Mouse (Mus musculus) gastrocnemius, adult 8-10 months (tissue): ENCODE results near the gene Gnb1. TPM values are rescaled to one million over a fixed set of nuclear protein-coding genes. Genes with fewer than 3 reads are reported as not detected.
"Not testable (repeated sequence)": the region's sequence is repeated elsewhere in the genome, so short reads cannot be mapped to it uniquely, and the experiment has no call there.

Experiments
- DNase-seq, 2 experiments: peaks; one replicate each; pipeline ENCODE4 v3.0.0; 2022; ENCODE audit warnings: low spot score in 2 of 2
- total RNA-seq, 4 experiments: library from RNA; stranded (reverse); gene quantifications; 2 replicates each; pipeline ENCODE4 v1.2.4; 2022

Gnb1 gene
- total RNA-seq, result 10 to 100 TPM; 44.1 to 58.4 (median 47.3) TPM

DNA sequence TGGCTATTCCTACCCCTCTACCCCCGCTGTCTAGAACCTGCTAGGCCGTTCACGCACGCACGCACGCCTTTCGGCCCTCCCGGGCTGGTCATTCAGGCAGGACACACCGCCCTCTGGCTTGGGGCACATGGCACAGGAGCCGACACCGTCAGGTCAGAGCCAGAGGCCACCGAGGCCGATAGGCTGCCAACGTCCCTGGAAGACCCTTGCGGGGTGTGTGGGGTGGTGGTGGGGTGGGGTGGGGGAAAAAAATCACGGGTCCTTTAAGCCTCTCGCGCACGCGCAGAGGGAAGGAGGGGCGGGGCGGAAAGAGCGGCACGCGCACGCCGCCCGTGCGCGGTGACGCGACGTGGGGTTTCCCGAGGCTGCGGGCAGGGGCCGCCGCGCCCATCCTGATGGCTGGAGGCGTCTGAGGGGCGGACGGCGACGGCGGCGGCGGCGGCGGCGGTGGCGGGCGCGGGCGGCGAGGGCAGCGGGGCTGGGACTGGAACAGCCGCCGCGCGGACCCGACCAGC is at the start of gene Gnb1:
Gene Gnb1, plus strand, starts transcription at position 372 of the 515 bp plus-strand sequence.
- peak; percentile 89 for DNase-seq

DNA sequence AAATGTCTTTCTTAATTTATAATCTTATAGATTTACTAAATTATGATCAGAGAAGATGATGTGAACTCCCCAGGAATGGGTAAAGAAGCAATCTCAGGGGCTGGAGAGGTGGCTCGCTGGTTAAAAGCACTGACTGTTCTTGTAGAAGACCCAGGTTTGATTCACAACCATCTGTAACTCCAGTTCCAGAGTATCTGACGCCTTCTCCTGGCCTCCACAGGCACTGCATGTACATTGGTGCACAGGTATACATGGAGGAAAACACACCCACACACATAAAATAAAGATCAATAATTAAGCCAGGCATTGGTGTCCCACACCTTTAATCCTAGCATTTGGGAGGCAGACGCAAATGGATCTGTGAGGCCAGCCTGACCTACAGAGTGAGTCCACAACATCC is 48.4 kb upstream of the Gnb1 start:
- DNase-seq, result no peak

DNA sequence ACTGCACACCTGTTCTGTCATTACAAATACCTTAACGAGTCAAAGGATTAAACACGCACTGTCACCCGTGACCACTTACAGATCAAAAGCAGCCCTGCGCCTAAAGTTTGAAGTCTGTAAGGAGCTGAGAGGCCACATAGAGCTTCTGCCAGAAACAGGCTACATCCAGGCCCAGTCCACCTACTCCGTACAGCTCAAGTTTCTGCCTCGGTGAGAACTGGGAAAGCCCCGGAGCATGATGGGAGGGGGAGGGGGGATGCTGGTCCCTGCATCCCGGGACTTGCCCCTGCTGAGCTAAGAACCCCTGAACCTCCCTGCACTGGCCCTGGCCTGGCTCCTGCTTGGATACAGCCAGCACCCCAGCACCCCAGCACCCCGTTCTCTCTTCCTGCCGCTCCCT is 39.6 kb upstream of the Gnb1 start:
- DNase-seq, result no peak

GRCm38 (mm10) chr4:155458575-155458974 is 32.6 kb upstream of the Gnb1 start:
- DNase-seq, result no peak

GRCm38 (mm10) chr4:155463050-155463449 is 28.1 kb upstream of the Gnb1 start:
- no peak for DNase-seq

GRCm38 (mm10) chr4:155463611-155464010 is 27.6 kb upstream of the Gnb1 start:
- DNase-seq, result no peak

DNA sequence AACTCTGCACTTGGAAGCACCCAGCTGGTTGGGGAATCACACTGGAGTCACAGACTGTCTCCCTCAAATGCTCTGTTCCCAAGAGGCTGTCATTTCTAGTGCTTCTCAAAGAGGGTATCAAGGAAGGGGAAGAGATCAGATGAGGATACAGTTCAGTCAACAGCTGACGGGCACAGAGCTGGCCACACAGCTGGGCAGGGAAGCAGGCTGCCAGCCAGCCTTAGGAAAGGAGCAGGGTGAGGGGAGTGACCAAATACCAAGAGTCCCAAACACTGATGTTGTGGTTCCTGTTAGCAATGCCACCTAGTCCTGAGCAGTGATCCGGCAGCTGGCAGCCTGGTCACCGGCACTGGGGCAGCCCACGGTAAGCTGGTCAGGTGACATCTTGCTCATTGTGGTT is 27.1 kb upstream of the Gnb1 start:
- DNase-seq, result no peak

GRCm38 (mm10) chr4:155465607-155466006 is 25.6 kb upstream of the Gnb1 start:
- no peak for DNase-seq

- no peak for DNase-seq
These were observed 25.1 kb upstream of the Gnb1 start for GRCm38 (mm10) chr4:155466080-155466479.

DNA sequence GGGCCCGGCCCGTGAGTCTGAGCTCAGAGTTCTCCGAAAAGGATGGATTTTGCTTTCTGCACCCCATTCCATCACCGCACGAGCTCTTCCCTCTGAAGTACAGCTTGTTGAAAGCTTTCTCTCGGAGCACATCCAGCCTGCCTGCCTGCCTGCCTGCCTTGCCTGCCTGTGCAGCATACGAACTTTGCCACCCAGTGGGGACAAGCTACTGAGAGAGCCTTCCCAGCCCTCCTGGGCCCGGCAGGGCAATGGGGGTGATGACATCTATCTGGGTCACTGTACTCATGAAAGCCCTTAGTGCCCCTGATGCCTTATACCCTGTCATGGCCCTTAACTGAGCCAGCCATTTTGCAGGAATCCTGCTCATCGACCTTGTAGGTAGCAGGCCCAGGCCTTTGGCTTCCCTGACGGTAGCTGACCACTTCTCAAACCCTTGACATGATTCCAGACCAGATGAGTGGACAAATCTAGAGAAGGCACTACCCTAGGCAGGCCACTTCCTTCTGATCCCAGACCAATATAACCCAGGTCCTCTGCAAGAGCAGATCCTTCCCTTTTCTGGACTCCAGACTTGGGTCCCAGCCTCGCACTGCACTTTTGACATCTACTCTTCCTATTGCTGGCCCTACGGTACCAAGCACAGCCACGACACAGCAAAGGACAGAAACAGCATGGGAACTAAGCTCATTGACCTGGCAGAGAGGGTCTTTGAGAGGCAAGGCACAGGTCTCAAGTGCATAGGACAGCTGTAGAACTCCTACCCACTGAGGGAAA is 23.7 kb upstream of the Gnb1 start:
- no peak for DNase-seq

- DNase-seq, result peak; percentile 74 to 81
These were observed 22.2 kb upstream of the Gnb1 start, which contains the start of gene Tmem52 for GRCm38 (mm10) chr4:155468952-155469351. TSS of gene Tmem52 (plus strand) at chr4:155469114.

GRCm38 (mm10) chr4:155469590-155470262 is 21.4 kb upstream of the Gnb1 start:
- peak; percentile 84 to 88 for DNase-seq

DNA sequence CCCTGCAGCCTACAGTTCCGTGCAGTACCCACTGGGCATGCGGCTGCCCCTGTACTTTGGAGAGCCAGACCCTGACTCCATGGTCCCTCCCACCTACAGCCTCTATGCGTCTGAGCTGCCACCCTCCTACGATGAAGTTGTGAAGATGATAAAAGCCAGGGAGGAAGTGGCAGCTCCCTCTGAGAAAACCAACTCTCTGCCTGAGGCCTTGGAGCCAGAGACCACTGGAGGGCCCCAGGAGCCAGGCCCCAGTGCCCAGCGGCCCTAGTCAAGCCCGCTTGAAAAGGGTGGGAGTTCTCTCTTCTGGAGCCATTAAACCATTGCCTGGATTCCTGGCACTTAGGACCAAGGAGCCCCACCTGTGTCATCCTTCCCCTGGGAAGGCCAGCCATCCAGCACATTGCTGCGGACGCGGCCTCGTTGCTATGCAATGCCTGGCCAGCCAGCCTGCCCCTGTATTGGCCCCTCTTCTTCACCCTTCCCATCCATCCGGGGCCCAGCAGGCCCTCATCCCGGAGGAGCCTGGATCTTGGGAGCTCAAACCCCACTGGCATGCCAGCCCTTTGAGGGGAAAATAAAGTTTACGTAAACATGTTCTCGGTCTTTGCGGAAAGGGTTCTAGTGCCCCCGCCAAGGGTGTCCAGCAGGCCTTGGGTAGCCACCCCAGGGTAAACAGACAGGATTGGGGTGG is 20.8 kb upstream of the Gnb1 start:
- no peak for DNase-seq

DNA sequence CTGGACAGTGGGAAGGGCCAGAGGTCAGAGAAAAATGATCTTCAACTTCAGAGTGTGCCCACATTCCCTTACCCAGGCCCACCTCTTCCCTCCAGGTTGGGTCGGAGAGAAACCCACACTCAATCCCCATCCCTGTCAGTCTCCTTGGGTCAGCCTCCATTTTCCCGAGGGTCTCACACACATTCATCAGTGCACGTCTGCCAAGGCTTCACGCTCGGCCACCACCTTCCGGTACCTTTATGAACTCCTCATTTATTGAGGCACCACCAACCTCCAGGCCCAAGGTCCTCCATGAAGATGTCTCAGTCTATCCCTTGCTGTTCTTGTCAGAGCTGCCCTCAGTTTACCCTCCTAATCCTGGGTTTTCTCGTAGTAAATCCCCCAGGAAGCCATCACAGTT is 20.2 kb upstream of the Gnb1 start:
- no peak for DNase-seq

DNA sequence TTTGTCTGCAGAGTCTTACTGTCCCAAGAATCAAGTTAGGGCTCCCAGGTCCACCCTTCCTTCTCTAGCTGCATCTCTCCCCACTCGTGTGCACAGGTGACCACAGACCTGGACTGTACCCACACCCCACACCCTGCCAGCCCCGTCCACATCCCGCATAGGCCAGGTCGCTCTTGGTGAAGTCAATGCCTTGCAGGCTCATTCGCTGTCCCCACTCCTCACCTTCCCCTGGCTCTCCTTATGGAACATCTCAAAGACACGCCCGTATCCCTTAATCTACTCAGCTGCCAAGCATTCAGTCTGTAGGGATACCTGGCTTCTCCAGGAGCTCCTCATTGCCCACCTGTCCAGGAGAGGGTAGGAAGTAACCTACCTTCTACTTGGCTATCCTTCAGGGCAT is 19.8 kb upstream of the Gnb1 start:
- DNase-seq, result no peak

GRCm38 (mm10) chr4:155472716-155473290 is 18.4 kb upstream of the Gnb1 start:
- DNase-seq, result peak; percentile 54 to 73

DNA sequence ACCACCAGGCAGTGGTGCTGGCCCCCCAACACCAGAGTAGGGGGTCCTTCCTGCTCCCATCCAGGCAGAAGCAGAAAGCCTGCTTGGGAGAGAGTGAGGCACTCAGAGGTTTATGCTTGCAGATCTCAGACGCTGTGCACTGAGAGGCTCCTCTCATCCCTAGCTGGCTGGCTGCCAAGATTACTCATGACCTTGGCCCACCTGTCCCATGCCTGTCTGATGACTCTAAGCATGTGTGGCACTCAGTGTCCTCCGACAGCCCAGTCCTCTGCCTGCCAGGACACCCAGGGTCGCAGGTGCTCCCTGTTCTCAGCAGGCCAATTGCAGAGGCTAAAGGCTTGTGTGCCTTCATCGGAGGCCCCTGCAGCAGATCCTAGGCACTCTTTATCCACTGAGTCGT is 17.8 kb upstream of the Gnb1 start:
- peak; percentile 72 to 75 for DNase-seq

GRCm38 (mm10) chr4:155473796-155474195 is 17.4 kb upstream of the Gnb1 start:
- DNase-seq, result not testable (repeated sequence)

GRCm38 (mm10) chr4:155481381-155482124 is 9.6 kb upstream of the Gnb1 start:
- peak; percentile 71 to 73 for DNase-seq

DNA sequence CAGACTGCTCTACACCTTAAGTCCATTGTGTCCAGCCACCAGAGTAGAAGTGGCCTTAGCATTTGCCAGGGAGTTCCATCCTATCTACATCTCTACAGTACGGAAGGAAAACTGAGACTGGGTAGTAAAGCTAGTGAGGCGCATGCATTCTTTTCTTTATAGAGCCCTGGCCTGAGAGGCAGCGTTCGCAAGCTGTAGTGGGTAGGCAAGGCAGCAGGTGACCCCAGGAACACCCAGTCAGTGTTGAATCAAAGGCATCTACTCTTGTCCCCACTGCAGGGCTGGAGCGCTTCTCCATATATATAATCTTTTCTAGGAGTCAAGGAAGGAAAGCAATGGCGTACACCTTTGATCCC is 9.1 kb upstream of the Gnb1 start:
- no peak for DNase-seq
